Mouse (Mus musculus) heart, postnatal 0 days (tissue): Measurements from ENCODE around the gene Anapc16. TPM values are rescaled to one million over a fixed set of nuclear protein-coding genes. Genes with fewer than 3 reads are reported as not detected.

Source experiments
- ATAC-seq: fragments of 200-750 bp; cut with Nextera tagmentation; 2 replicates; pipeline ENCODE4 v1.8.0; 2017; ENCODE audit warnings: low read depth, moderate number of reproducible peaks, moderate library complexity; ENCODE audit not compliant: insufficient read depth
- DNase-seq: peaks from one replicate; pipeline ENCODE4 v3.0.0-alpha.2; 2016; ENCODE audit warnings: low spot score
- H3K27ac ChIP-seq: fragments of 300-500 bp; sonication (generic); 2 replicates; pipeline ENCODE4 v1.5.1; 2014; ENCODE audit warnings: low read depth, mild to moderate bottlenecking
- H3K27me3 ChIP-seq: fragments of 300-500 bp; sonication (generic); 2 replicates; pipeline ENCODE4 v1.6.1; 2014; ENCODE audit warnings: low read length, mixed read lengths; ENCODE audit not compliant: control insufficient read depth, insufficient read depth
- H3K36me3 ChIP-seq: fragments of 300-500 bp; sonication (generic); replicated peaks from 2 replicates; pipeline ENCODE4 v1.6.1; 2014; ENCODE audit warnings: low read length, mixed read lengths; ENCODE audit not compliant: control insufficient read depth, insufficient read depth
- H3K4me1 ChIP-seq: fragments of 300-500 bp; sonication (generic); 2 replicates; pipeline ENCODE4 v1.6.1; 2014; ENCODE audit warnings: antibody characterized with exemption; ENCODE audit not compliant: control insufficient read depth, insufficient read depth
- H3K4me2 ChIP-seq: fragments of 300-500 bp; sonication (generic); 2 replicates; pipeline ENCODE4 v1.6.1; 2014; ENCODE audit warnings: low read depth, mild to moderate bottlenecking, low read length, moderate library complexity
- H3K4me3 ChIP-seq: fragments of 300-500 bp; sonication (generic); 2 replicates; pipeline ENCODE4 v1.5.1; 2014; ENCODE audit warnings: low read depth, low read length
- H3K9ac ChIP-seq: fragments of 300-500 bp; sonication (generic); replicated peaks from 2 replicates; pipeline ENCODE4 v1.6.1; 2014; ENCODE audit warnings: low read depth, low read length, mixed read lengths
- H3K9me3 ChIP-seq: fragments of 300-500 bp; sonication (generic); replicated peaks from 2 replicates; pipeline ENCODE4 v1.6.1; 2016; ENCODE audit warnings: low read length; ENCODE audit not compliant: control insufficient read depth
- CTCF ChIP-seq: IDR thresholded peaks from 2 replicates; pipeline ENCODE4 v1.5.1; 2016; ENCODE audit warnings: antibody characterized with exemption, control low read depth, low read depth
- EP300 ChIP-seq: IDR thresholded peaks from 2 replicates; pipeline ENCODE4 v1.6.1; 2016; ENCODE audit warnings: antibody characterized with exemption, low read depth
- WGBS: fragments of 180-500 bp; shearing (Covaris S2); extraction: QIAGEN DNeasy Blood & Tissue Kit; methylation state at CpG from one replicate; pipeline ENCODE4 v1.1.7; 2014; 5-methylcytosine and 5-hydroxymethylcytosine counted together
- polyA plus RNA-seq: library from polyadenylated mRNA; unstranded; fragments of >200 nt; fragmentation: Nextera tagmentation; extraction: Ambion mirVana; gene quantifications from 2 replicates; pipeline ENCODE4 v1.2.1, GENCODE M21; 2015
- total RNA-seq: library from RNA; depleted of rRNA; stranded (reverse); fragments of >200 nt; gene quantifications from 2 replicates; pipeline ENCODE4 v1.2.3, GENCODE M21; 2014; ENCODE audit warnings: low replicate concordance; rRNA removed

The Anapc16 gene
- total RNA-seq (29.7 and 85.4 TPM in 2 replicates), polyA plus RNA-seq (104 and 108 TPM in 2 replicates)

DNA sequence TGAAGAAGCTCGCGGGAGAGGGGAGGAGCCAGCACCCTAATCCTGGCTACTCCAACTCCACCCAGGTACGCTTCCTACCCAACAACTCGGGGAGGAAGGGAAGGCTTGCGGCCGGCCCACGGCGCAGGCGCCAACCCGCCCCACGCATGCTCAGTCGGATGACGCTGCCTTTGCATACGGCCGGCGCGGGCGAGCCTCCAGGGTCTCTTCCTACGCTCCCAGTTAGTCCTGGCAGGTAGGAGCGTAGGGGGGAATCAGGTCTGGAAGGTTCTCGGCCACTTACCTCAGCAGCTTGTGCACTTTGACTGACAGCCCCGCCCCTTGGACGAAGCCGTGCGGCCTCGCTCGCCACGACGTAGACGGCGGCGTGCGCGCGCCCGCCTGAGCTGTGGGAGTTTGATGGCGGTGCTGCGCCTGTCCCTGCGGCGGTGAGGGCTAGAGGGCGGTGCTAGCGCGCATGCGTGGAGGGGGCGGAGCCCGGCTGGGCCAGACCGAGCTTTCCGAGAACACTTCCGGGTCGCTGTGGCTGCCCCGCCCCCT, at the start of gene Anapc16, which contains the start of gene Ascc1:
TSS of gene Anapc16 (minus strand) at position 463 of the 540 bp plus-strand sequence.
TSS of gene Ascc1 (plus strand) at position 133 of the 540 bp plus-strand sequence.
- WGBS = under 1% methylated on average over 49 of the region's 51 CpGs
- ATAC-seq (peak; percentile 98), DNase-seq (peak; percentile 96)
- Histone ChIP-seq H3K9ac (peak within 1 kb of the TSS; percentile 81), H3K4me1 (peaks cover 16% of the 10 kb centered on the region; the same call in 1 of the 2 replicates), H3K27me3 (no peaks in the 10 kb centered on the region), H3K4me2 (peak within 1 kb of the TSS; percentile 73), H3K27ac (peak within 1 kb of the TSS; percentile 98), H3K36me3 (peaks cover 10% of the 10 kb centered on the region; the same call in 1 of the 2 replicates), H3K9me3 (no peaks in the 10 kb centered on the region), H3K4me3 (peak within 1 kb of the TSS; percentile 75)
- TF ChIP-seq EP300 = peak; percentile 61; the same call in 1 of the 2 replicates
- no peak for TF ChIP-seq CTCF

DNA sequence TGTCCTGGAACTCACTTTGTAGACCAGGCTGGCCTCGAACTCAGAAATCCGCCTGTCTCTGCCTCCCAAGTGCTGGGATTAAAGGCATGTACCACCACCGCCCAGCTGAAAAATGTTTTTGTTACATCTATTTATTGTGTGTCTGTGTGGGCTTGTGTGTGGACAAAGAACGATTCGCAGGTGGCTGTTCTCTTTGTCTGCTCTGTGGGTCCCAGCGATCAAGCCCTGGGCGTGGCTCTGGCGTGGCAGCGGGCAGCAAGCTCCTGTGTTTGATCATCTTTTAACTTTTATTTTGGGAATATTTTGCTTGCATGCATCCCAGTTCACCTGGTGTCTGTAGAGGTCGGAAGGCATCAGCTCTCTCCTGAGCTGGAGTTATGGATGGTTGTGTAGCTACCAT, 47.6 kb upstream of the Anapc16 start:
- Histone ChIP-seq H3K4me3 (no peak overlapping the region), H3K27ac (no peak overlapping the region), H3K27me3 (no peaks in the 10 kb centered on the region), H3K9me3 (no peaks in the 10 kb centered on the region), H3K4me2 (no peak overlapping the region), H3K36me3 (peaks cover 28% of the 10 kb centered on the region), H3K9ac (no peak overlapping the region), H3K4me1 (no peaks in the 10 kb centered on the region)
- no peak for DNase-seq
- ATAC-seq = no peak
- TF ChIP-seq EP300 (no peak), CTCF (no peak)
- 93% methylated on average over 10 of the region's 10 CpGs for WGBS

DNA sequence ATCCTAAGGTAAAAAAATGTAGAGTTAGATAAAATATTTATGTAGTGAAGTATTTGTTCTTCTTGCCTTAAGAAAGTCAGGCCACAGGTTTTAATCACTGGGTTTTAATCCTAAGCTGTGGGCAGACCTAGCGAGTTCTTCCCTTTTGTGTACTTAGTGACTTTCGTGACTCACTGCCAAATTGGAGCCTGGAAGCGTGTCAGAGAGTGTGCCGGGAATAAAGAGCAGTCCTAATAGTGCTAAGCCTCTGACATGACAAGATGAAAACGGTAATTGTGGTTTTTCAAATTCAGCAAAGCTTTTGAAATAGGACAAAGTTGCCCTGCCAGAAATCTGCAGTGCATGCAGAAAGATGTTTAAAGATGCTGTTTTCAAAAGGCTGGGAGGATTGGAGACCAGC, 43.8 kb upstream of the Anapc16 start:
- WGBS = 70% methylated on average over 5 of the region's 5 CpGs

DNA sequence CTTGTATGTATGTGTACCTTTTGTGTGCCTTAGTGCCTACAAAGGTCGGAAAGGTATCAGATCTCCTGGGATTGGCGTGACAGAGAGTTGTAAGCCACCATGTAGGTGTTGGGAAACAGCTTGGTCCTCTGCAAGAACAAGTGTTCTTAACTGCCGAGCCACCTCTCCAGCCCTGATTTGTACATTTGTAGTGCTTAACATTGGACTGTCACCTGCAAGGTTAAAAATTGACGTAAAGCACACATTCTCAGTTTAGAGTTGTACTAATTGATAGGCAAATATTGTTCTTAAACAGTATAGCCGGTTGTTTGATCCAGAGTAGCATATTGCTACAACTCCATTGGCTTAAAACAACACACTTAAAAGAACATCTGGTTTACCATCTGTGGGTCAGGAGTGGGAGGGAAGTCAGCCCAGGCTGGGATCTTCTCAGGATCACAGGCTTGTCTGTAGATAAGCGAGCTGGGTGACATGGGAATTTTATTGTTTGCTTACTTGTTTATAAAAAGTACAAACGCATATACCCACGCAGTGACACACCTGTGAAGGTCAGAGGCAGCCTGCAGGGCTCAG, 39.5 kb upstream of the Anapc16 start:
- no peak overlapping the region for H3K4me2 ChIP-seq
- no peaks in the 10 kb centered on the region for H3K36me3 ChIP-seq
- H3K27ac ChIP-seq = no peak overlapping the region
- DNase-seq (no peak), ATAC-seq (no peak)
- H3K9ac ChIP-seq = no peak overlapping the region
- 86% methylated on average over 8 of the region's 8 CpGs for WGBS
- no peak overlapping the region for H3K4me3 ChIP-seq
- H3K4me1 ChIP-seq = no peaks in the 10 kb centered on the region
- H3K27me3 ChIP-seq = no peaks in the 10 kb centered on the region
- no peaks in the 10 kb centered on the region for H3K9me3 ChIP-seq
- TF ChIP-seq CTCF (no peak), EP300 (no peak)

More for the DNA sequence above, 43.8 kb upstream of the Anapc16 start:
- Histone ChIP-seq H3K4me1 (no peaks in the 10 kb centered on the region), H3K9ac (no peak overlapping the region), H3K27ac (no peak overlapping the region), H3K27me3 (no peaks in the 10 kb centered on the region), H3K4me3 (no peak overlapping the region), H3K4me2 (no peak overlapping the region), H3K9me3 (no peaks in the 10 kb centered on the region), H3K36me3 (peaks cover 24% of the 10 kb centered on the region)
- ATAC-seq (no peak), DNase-seq (no peak)
- TF ChIP-seq CTCF (no peak), EP300 (no peak)

DNA sequence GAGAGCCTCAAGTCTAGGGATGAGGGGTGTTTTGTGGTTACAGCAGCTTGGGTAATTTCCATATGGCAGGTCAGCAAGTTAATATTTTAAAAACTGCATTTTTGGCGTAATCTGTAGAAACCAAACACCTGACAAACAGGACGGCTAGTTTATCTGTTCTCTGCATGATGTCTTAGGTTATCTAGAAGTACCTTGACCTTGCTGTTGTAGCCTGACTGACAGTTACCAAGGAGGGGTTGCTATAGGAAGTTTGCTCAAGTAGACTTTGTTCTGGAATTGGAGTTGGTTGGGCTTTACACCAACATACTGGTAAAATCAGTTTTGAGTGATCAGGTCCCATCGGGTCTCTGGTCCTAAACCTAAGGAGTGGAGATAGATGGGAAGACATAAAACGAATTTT, 32.8 kb upstream of the Anapc16 start:
- 64% methylated on average over 4 of the region's 4 CpGs for WGBS
- DNase-seq (no peak), ATAC-seq (no peak)
- no peak overlapping the region for H3K4me3 ChIP-seq
- TF ChIP-seq CTCF (no peak), EP300 (no peak)
- H3K4me1 ChIP-seq = peaks cover 9% of the 10 kb centered on the region; the same call in 1 of the 2 replicates
- no peak overlapping the region for H3K9ac ChIP-seq
- no peaks in the 10 kb centered on the region for H3K36me3 ChIP-seq
- H3K27me3 ChIP-seq = no peaks in the 10 kb centered on the region
- H3K27ac ChIP-seq = no peak overlapping the region
- H3K4me2 ChIP-seq = no peak overlapping the region
- H3K9me3 ChIP-seq = no peaks in the 10 kb centered on the region
